Mouse (Mus musculus) Muller cell, postnatal 12 days (primary cell): ENCODE results near the gene Rabep1.

Source experiments
- DNase-seq: peaks from one replicate; pipeline ENCODE4 v3.0.0-alpha.2; 2015; ENCODE audit errors: inconsistent ontology term

The Rabep1 gene

DNA sequence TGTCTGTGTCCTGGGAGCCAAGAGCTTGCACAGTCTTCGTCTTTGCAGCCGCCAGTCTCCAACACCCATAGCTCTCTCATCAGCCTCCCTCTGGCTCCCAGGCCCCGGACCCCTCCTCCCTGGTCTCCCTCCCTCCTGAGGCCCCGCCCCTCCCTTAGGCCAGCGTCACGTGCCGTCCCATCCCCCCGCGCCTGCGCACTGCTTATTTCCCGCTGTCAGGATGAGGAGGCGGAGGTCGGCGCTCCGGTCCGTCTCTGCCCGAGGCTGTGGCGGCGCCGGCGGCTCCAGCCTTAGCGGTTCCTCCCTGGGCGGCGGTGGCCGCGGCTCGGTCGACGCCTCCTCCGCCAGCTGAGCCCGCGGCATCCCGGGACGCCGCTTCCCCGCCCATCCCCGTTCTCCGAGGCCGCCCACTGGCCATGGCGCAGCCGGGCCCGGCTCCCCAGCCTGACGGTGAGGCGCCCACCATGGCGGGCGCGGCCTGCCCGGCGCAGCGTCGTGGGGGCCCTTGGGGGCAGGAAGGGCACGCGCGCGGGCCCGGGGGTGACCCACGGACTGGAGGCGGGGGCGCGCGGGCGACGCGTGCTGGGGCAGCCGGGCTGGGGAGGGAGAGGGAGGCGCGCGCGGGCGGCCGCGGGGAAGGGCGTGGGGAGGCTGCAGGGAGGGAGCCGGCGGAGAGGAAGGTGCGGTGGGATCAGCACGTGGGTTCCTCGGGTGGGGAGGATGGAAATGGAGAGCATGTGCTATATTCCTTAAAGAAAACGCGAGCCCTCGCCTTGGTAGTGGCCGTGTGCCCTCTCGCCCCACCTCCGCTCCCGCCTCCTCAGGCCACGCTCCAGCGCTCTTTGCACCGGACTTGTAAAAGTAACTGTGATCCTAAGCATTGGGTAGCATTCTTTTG, at the start of gene Rabep1:
Gene Rabep1 (plus strand): TSS at position 220 of the 898 bp plus-strand sequence.
- peak; percentile 98 for DNase-seq

DNA sequence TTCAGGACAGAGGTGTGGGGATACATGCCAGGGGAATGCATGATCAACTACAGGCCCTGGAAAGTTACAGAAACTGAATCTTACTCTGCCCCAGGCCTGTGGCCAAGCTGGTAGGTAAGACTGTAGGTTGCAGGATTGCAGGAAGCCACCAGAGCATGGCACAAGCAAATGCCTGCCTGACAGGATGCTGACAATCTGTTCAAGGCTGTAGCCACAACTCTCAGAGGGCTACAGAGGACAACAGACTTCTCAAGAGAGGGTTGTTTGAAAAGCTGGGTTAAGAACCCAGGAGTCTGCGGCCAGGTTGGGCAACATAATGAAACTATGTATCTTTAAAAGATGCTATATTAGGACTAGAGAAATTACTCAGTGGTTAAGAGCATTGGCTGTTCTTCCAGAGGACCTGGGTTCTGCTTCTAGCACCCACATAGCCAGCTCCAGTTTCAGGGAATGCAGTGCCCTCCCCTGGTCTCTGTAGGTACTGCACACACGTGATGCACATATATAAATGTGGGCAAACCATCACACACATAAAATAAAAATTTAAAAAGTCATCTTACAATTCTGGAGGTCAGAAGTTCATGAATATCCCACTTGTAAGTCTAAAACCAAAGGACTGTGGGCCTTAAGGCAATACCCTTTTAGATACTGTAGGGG, 42.2 kb upstream of the Rabep1 start:
- DNase-seq, result no peak

DNA sequence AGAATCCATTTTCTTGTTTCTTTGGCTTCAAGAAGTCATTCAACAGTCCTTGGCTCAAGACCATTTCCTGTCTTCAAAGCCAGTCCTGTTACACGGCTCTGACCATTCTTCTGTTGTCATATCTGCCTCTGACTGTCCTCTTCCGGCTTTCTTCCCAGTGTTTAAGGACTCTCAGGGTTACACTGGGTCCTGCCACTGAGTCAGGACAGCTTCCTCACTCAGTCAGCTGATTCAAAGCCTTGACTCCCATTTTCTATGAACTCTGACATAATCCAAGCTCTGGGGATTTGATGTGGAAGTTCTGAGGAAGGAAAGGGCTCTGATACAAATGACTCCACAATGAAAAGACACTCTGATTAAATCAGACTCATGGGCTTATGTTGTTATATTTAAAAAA, 41.7 kb upstream of the Rabep1 start:
- DNase-seq, result no peak

DNA sequence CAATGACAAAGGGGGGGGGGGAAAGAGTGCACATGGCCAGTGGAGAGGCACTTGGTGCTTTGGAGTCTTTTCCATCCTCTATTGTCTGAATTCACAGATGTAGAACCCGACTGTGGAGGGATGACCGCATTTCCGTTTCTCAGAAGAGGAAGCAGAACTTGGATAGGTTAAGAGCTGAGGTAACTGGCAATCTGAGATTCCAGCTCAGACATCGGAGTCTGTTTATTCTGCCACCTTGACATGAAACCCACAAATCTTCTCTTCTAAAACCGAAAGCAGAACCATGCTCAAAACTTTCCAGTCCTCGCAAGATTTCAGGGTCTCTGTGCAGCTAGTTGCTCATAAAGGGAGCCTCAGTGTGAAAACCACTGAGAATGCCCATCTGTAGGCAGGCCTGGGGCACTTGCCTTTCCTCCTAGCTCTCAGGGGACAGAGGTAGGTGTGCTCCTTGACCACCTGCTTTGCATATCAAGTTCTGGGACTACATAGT, 40.8 kb upstream of the Rabep1 start:
- DNase-seq, result no peak

DNA sequence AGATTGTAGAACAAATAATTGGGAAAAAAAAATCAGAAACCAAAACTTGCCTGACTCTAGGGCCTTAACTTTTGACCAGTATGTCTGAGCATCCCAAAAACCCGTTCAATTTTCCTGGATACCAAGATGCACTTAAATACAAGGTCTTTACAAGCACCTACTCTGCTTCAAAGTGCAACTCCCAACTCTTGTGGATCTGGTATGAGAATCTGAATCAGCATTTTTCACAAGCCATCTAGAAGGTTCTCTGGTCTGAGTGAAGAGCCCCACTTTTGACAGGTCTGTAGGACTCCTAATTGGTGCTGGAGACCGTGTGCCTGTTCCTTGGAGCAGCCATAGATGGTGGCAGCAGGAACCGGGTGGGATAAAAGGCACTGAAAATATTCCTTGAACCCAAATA, 40.2 kb upstream of the Rabep1 start:
- DNase-seq, result no peak

DNA sequence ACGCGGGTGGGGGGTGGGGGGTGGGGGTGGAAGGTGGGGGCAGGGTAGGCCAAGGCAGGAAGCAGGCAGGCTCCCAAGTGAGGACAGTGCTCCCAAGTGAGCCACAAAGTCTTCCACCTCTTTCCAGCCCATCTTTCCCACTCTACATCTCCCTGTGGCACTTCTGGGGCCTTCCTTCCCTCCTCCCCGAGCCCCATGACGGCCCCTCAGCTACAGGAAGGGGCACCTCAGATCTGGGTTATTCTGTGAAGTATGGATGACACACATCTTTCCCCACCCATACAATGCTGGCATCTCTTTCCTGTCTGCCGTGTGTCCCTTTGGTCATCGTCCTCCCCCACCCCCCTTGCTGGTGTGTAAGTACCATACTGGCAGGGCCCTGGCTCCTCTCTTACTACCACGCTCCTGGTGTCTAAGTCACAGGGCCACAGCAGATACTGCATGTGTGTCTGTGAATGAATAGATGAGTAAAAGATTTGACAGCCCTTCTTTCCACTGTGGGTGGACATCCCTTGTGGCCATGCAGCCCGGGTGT, 38.9 kb upstream of the Rabep1 start:
- DNase-seq, result no peak

GRCm38 (mm10) chr11:70806697-70807096, 37.9 kb upstream of the Rabep1 start:
- DNase-seq, result no peak

GRCm38 (mm10) chr11:70807630-70808029, 36.9 kb upstream of the Rabep1 start:
- no peak for DNase-seq

DNA sequence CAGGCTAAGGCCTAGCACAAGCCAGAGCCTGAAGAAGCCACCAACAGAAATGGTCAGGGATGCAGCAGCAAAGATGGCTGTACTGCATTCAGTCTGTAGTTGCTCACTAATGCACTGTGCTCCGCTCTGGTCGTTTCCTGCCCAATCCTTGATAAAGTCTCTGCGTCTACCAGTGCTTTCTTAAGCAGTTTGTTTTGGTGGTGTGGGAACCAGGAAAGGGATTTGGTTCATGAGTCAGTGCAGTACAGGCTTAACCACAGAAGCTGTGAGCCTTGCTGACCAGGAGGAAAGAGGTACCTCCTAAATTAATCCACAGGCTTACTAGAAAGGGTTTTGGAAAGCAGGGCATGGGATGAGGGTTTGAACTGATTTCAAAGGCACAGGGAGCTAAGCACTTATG, 36.5 kb upstream of the Rabep1 start:
- DNase-seq, result no peak

GRCm38 (mm10) chr11:70809011-70809410, 35.6 kb upstream of the Rabep1 start:
- DNase-seq, result no peak

- no peak for DNase-seq
Observed at GRCm38 (mm10) chr11:70811041-70811440, 33.5 kb upstream of the Rabep1 start.

DNA sequence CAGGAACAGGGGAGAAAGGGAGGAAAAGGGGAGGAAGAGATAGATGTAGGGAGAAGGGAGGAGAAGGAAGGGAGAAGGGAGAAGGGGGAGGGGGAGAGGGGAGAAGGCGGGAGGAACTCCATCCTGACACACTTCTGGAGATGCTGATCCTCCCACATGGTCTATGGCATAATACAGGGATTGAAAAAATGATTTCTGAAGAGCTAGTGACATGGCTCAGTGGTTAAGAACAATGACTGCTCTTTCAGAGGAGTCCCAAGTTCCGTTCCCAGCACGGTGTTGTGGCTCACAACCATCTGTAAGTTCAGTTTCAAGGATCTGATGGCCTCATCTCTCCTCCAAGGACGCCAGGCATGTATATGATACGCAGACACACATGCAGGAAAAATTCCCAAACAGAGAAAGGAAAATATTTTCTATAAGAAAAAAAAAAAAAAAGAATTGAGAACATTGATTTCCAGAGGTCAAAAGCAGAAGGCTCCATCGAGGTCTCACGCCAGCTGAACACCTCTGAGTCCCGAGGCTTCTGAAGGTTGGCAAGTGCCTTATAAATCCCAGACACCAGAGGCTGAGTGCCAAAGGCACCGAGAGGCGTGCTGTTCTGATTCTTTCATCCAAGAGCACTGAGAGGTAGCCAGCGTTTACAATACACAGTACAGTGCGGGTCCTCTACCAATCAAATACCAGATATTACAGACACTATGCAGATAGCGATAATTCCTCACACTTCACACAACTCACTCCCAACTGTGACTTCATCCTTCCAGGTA, 32.9 kb upstream of the Rabep1 start:
- DNase-seq, result no peak

GRCm38 (mm10) chr11:70812365-70812764, 32.2 kb upstream of the Rabep1 start, which contains the start of gene Scimp:
TSS of gene Scimp (minus strand) at chr11:70812586.
- DNase-seq, result no peak

DNA sequence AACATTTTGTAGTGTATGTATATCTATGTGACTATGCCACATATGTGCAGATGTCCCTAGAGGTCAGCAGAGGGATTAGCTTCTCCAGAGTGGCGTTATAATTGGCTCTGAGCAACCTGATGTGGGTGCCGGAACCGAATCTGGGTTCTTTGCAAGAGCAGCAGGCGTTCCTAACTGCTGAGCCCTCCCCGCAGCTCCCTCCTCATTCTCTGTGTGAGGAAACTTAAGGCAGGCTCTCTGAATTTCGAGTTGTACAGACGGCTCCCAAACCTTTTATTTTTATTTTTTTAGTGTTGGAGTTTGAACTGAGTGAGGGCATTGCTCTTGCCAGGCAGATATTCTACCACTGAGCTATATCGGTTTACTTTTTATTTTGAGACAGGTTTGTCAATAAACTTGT, 29.5 kb upstream of the Rabep1 start:
- no peak for DNase-seq

DNA sequence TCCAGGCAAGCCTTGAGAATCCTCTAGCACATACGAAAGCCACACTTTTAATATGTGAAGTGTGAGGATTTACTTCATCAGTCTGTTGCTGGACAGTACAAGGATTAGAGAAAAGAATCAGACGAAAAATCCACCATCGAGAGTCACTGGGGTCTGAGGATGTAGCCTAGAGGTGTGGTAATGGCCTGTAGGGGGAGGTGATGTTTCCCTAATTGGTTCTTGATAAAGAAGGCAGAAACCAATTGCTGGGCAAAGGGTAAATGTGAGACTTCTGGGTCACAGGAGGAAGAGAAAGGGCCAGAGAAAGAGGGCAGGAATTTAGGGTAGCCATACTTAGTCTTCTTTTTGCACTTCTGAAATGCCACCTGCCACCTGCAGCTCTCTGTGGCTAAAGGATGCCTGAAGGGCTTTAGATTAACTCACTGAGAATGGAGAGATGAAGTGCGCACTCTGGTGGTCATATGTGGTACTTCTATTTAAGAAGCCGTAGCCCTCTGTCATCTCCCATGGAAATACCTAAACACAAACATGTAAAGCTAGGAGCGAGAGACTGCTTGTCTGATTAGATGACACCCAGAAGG, 29.0 kb upstream of the Rabep1 start:
- DNase-seq, result peak; percentile 64

- no peak for DNase-seq
Observed at GRCm38 (mm10) chr11:70816770-70817169, 27.8 kb upstream of the Rabep1 start.

DNA sequence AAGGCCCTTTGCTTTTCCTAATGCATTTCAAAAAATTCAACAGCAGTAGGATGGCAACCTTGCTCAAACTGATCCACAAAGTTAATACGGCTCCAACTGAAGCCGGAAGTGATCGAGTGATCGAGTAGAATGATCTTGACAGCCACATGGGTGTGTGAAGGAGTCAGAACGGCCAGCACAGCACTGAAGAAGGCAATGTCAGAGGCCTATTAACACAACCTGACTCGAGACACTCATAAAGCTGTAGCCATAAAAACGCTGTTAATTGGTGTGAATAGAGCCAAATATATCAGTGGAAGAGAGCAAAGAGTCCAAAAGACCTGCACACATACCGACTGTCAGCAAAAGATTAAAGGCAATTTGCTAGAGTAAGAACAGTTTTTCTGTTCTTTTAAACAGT, 24.5 kb upstream of the Rabep1 start:
- DNase-seq, result no peak

DNA sequence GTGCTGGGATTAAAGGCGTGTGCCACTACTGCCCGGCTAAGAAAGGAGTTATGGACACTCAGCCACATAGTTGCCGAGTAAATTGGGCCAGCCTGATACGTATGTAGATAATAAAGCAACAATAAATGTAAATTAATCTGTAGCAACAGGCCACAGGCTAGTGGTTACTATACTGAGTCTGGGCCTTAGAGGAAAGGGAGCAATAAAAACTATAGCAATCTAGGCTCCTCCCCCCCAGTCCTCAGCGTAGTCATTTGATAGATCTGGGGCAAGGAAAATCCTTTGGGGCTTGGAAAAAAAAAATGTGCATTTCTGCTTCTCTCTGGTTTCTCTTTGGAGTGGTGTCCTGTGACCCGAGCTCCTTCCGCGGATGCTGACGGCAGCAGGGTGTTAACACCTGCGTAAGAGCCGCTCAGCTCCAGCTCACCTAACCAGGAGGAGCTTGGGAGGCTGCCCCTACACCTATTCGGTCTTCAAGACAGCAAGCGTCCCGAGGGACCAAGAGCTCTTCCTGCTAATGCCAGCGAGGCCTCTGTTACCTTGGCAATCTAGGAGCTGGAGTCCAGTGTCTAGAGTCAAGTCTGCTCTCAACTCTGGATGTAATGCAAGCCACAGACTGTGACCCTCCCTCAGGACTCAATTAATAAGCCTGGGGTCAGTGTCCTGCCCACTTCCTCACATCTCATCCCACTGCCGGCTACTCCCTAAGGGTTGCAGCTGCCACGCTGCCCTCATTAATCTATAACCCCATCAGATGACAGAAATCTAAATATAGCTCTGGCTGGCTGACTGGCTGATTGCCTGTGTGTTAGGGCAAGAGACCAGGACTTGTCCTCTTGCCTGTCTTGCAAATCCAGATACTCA, 22.6 kb upstream of the Rabep1 start:
- DNase-seq, result peak; percentile 37

GRCm38 (mm10) chr11:70826207-70826606, 18.4 kb upstream of the Rabep1 start:
- DNase-seq, result no peak

DNA sequence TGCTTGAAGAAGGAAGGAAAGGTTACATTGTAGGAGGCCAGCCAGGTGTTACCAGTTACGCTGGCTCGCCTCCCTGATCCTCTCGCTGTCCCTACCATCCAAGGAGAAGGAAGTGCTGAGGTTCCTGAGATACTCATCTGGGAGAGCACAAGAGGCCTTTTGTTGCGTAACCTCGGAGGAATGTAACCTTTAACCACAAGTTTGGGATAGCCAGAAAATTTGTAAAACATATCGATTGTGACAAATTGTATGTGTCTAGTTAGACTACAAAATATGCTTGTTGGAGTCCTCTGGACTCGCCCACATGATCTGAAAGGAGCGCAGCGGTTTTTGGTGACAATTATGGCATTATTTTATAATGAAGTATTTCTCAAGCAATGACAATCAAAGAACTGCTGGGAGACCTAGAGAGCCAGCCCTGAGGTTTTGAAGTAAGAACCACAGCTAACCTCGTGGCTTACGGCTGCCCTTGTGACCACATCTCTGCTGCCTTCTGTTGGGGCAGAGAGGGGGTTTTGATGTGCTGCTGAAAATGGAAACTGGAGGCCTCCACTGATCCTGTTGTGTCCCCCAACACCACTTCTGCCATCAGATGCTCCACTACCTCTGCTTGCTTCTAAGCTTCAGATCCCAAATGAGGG, 15.5 kb upstream of the Rabep1 start:
- peak; percentile 80 for DNase-seq
